Mouse (Mus musculus): ENCODE data around the gene Dab2ip.

Dab2ip gene

DNA sequence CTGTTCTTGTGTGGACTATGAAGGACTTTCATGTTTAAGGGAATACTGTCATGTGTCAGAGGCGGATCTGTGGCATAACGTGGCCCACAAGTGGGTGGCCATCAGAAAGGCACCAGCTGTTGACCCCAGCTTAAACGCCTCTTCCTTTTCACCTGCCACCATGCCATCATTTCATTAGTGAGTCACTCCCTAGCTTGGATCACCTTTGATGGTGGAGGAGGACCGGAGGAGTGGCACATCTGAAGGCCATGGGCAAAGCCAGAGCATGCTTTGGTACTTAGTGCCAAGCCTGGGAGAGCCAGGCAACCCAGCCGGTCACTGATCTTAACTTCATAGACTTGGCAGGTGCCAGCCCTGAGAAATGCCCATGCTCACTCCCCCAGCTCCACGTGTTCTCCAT is 96.7 kb downstream of the Dab2ip start:
- DNase-seq (ENCODE audit: low spot score), result no peak

- no peak for DNase-seq (ENCODE audit: low spot score)
Observed at GRCm38 (mm10) chr2:35655996-35656395, 97.9 kb downstream of the Dab2ip start.

GRCm38 (mm10) chr2:35658311-35658710 is 100.2 kb downstream of the Dab2ip start:
- no peak for DNase-seq (ENCODE audit: low spot score)

DNA sequence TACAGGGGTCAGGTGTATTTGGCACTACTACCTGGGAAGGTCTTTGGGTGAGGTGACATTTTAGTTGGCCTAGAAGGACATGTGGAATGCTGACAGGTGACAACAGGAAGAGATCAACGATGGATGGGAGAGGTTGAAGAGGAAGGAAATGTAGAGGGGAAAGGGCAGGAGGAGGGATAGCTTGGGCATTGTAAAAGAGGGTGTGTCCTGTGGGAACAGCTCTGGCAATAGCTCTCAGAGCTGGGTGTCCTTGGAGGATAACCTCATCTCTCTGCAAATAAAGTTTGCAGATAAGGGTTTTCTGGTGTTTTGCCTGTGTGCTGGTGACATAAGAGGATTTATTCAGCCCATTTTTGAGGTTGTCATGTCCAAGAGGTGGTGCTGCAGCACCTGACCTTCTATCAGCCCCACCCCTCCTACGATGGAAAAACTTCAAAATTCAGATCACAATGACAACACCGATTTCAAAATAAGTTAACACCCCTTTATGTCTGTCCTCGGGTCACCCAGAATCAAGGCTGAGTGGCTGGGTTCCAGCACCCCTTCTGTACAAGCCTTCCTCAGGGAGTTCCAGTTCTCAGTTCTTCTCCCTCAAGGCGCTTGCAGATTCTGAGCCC is 101.6 kb downstream of the Dab2ip start:
- DNase-seq (ENCODE audit: low spot score), result no peak

- DNase-seq (ENCODE audit: low spot score), result peak; percentile 83
Observed at GRCm38 (mm10) chr2:35660953-35661374, 102.9 kb downstream of the Dab2ip start.

GRCm38 (mm10) chr2:35661454-35662000 is 103.5 kb downstream of the Dab2ip start:
- peak; percentile 53 for DNase-seq (ENCODE audit: low spot score)

DNA sequence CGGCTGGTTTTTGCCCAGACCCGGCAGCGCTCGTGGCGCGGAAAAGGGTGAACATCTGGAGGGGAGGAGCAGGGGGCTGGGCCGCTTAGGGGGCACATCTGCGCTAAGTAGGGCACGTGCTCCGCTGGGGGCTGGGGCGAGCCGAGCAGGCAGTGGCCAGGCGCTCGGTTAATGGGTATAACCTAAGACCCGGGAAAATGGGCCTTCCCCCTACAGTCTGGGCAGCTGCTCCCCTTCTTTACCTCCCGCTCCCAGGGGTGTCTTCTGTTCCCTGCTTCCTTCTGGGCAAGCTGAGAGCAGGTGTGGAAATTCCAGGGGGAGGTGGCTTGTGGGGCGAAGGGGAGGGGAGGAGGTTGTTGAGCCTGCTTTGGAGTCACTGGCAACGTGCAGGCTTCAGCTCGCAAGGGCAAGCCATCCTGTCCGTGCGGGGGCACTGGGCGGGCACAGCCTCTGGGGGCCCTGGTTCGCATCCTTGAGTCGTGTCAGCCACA is 104.0 kb downstream of the Dab2ip start:
- DNase-seq (ENCODE audit: low spot score), result peak; percentile 50

DNA sequence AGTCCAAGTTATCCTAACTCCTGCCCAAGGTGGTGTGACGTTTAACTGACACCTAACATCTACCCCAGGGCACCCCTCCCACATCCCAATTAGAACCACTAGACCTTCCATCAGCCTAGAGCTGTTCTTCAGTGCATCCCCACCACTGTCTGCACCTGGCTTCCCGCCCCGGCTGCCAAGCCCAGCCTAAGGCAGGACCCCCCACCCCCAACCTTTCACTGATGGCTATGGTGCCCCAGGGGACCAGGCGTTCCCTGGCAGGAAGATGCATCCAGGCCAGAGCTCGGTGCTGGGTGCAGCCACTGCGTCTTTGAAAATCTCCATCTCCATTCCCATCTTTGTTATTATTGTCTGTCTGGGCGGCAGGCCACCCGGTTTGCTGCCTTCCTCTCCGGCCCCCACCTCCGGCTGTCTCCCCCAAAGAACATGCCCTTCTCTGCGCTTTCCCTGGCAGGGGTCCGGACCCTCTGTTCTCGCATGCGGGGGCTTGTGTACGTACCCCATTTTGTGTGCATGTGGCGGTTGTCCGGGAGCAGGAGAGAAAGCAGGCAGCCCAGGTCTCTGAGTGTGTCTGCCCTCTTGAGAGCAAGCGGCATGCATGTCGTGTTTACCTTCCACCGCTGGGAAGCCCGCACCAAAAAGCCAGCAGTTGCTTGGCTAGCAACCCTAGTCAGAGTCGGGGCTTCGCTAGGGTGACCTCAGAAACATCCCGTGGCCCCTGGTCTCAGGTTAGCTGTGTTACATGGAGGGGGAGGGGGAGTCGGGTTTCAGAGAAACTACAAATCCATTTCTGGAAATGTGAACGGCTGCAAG is 104.9 kb downstream of the Dab2ip start:
- DNase-seq (ENCODE audit: low spot score), result no peak

GRCm38 (mm10) chr2:35667746-35668145 is 109.7 kb downstream of the Dab2ip start:
- no peak for DNase-seq (ENCODE audit: low spot score)

GRCm38 (mm10) chr2:35669217-35669616 is 111.2 kb downstream of the Dab2ip start:
- DNase-seq (ENCODE audit: low spot score), result no peak

GRCm38 (mm10) chr2:35669748-35670147 is 111.7 kb downstream of the Dab2ip start:
- DNase-seq (ENCODE audit: low spot score), result no peak

GRCm38 (mm10) chr2:35670300-35670699 is 112.2 kb downstream of the Dab2ip start:
- DNase-seq (ENCODE audit: low spot score), result no peak

- DNase-seq (ENCODE audit: low spot score), result no peak
Observed at GRCm38 (mm10) chr2:35671980-35672910, 114.2 kb downstream of the Dab2ip start.

GRCm38 (mm10) chr2:35673181-35673580 is 115.1 kb downstream of the Dab2ip start:
- no peak for DNase-seq (ENCODE audit: low spot score)

DNA sequence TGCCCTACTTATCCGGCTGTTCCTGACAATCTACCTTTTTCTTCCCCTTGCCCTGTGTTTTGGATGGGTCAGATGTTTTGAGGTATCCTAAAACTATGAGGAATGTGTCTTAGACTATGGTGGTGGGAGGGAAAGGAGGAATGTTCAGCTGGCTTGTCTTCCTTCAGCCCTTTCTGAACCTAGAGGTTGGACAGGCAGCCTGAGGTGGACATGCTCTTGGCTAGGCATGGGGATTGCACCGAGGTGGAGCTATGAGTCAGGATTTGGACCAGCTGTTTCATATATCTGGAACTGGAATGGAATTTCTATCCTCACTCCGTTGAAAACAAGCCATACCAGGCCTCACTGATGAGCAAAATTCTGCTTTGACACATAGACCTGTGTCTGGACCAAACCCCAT is 115.9 kb downstream of the Dab2ip start:
- no peak for DNase-seq (ENCODE audit: low spot score)

DNA sequence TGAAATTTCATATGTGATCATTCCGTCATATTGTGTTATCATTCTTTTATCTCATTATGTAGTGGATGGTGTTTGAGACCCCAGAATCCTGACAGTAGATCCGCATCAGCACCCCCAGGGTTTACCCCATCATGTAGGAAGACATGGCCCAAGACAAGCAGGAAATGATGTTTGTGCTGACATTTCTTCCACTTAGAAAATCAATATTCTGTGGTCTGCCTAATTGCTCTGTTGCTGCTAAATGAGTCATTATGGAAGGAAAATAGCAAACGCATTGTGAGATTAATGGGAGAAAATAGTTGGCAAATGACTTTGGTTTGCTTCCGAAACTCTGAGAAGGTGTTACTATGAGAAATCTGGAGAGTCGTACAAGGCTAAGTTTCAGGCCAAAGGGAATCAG is 116.4 kb downstream of the Dab2ip start:
- no peak for DNase-seq (ENCODE audit: low spot score)

DNA sequence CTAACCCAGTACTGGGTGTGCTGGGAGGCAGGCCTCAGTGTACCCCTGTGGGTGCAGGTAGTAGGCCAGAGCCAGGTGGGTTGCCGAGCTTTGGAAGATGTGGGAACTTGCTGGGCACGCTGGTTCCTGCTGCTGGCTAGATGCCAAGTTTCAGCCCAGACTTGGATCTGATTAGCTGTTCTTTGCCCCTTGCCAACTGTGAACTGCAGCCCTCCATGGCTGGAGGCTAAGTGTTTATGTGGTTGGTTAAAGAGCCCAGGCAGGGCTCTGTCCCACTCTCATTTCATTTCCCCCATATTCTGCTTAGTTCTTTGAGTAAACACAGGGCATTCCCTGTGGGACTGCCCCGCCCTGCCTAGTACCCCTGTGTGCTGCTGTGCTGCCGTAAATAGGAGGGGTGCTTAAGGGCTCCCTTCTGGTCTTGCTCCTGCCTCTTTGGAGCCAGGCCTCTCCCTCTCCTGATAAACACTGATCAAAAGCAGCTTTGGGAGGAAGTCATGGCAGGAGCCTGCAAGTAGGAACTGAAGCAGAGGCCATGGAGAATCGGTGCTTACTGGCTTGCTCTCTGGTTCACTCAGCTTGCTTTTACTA is 118.1 kb downstream of the Dab2ip start:
- no peak for DNase-seq (ENCODE audit: low spot score)

DNA sequence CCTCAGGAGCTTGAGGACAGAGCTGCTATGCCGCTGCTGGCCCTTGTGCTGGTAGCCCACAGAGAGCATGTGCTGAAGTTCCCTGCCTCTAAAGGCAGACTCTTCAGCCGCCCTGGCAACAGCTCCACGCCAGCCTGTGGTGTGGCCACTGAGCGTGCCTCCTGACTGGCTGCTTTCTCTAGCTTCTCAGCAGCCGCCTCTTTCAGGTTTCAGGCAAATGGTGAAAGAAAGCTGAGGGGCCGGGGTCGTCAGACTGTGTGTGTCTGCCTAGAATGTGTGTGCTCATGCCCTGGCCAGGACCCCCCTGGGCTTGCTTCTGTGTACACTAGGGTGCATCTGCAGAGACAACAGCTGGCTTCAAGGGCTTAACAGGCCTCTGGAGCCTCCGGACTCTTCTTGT is 119.8 kb downstream of the Dab2ip start:
- no peak for DNase-seq (ENCODE audit: low spot score)

GRCm38 (mm10) chr2:35678440-35678839 is 120.4 kb downstream of the Dab2ip start:
- no peak for DNase-seq (ENCODE audit: low spot score)

DNA sequence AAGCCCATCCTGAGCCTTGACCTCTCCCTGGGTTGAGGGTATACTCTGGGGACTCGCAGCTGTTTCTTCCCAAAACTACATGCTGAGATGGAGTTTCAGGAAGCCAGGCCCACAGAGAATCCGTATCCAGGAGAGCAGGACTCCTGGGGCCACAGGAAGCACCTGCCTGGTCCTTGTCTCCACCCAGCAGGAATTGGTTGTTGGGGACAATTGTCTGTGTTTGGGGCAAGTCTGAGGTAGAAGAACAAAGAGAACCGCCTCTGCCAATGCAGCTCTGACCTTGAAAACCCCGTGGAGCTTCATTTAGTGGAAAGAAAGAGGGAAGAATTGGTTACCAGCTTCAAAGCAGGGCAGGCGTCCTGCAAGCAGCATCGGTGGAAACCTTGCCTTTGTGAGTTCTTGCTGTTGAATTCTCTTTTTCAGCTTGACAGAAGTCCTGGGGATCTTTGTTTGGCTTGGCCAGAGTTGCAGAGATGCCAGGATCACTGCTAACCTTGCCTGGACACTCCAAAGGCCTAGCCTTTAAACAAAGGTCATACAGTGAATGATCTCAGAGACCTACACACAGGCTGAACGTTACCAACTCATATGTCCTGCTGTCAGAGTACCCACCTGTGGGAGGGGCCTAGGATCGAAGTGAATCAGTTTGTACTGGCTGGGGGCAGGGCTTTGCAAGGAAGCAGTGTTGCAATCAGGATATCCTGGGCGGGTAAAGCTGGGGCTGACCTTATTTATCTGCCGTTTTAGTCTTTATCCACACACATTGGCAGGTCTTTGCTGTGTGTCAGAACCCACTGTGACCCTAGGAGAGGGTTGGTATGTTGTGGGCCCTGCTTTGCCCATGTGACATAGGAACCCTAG is 122.0 kb downstream of the Dab2ip start:
- DNase-seq (ENCODE audit: low spot score), result no peak

DNA sequence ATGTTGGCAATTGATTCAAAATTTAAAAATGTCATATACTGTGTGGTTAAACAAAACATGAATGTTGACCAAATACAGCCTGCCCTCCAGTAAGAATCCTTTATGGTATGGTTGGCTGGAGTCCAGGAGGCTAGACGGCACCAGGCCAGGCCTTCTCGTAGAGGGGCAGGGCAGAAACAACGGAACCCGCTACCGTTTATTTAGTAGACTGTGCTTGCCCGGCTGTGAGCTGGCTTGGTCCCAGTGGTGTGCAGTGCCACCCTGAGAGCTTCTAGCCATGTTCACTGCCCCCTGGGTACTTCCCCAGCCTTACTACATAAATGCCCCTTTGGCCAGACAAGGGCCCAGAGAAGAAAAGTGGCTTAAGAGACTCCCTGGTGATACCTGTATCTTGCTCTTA is 122.8 kb downstream of the Dab2ip start:
- no peak for DNase-seq (ENCODE audit: low spot score)

Data from urinary bladder, postnatal 25 days (tissue).